Mouse (Mus musculus) kidney, adult 10 weeks (tissue): ENCODE measurements around the gene Gpr156. TPM values are rescaled to one million over a fixed set of nuclear protein-coding genes. Genes with fewer than 3 reads are reported as not detected.

Experiments
- polyA plus RNA-seq: library from polyadenylated mRNA; stranded (reverse); fragments of 350-450 nt; fragmentation: Illumina TruSeq; extraction: RNeasy Lipid Tissue Mini Kit (QIAGEN cat#74804); gene quantifications from one replicate; pipeline ENCODE4 v1.2.3, GENCODE M21; 2014; ENCODE audit warnings: low read depth, low replicate concordance

Gpr156 gene
- not detected for polyA plus RNA-seq

DNA sequence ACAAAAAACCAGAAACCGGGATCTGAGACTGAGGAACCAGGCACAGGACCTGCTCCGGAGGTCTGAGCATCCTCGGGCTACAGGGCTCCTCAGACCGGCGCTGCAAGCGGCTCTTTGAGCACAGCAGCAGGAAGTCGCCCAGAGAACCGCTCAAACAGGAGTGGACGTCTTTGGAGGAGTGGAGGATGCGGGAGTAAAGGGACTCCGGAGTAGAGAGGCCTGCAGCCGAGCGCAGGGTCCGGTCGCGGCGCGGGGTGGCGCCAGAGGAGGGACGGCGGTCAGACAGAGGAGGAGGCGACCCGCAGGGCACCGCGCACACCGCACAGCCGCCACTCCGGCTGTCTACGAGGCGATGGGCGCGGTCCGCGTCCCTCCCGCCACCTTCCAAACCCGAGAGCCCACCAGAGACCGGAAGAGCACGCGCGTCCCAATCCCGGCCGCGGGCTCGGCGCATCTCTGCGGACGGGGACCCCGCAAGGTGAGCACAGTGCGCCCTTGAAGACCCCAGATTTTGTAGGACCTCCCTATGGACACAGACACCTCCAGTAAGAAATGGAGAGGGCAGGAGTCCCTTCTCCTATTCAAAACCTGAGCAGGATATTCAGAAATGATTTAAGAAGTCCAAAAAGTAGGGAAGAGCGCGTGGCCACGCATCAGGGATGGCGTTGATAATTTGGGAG is at the start of gene Gpr156:
Gene Gpr156 (plus strand): TSS at position 359 of the 680 bp plus-strand sequence.

DNA sequence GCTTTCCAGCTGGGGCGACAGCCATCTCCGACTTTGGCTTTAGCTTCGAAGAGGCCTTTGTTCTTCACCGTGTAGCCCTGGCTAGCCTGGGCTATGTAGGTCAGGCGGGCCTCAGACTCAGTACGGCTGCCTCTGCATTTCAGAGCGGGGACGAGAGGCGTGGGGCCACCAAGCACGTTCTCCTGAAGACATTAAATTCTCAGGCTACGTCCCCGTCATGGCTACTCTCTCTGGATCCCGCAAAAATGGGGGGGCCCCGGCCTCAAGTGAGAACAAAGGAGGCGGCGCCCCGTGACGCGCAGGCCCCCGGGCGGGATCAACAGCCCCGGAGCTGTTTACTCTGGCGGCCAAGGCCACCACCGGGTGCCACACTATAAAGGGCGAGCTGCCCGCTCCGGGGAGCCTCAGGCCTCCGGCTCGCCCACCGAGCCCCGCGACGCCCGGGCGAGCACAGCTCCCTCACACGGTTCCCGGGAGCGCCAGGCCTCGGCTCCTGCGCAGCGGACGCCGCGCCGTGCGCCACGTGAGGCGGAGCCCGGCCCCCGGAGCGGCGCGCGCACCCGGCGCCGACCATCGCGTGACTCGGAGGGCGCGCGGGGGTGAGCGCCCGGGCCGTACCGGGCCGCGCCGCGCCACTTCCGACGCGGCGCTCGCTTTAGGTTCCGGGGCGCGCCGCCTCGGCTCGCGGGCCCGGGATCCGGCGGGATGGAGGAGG is 48.3 kb upstream of the Gpr156 start, which contains the start of gene Lrrc58:
Gene Lrrc58 (plus strand): TSS at position 599 of the 715 bp plus-strand sequence.

Other genes with a start within 250 kb of the Gpr156 start
- gene Fstl1, start 139.6 kb upstream of the Gpr156 start, polyA plus RNA-seq: 33.3 TPM
- gene Gm36028, start 55.4 kb upstream of the Gpr156 start, polyA plus RNA-seq: 2.3 TPM
- gene Lrrc58, start 48.1 kb upstream of the Gpr156 start, polyA plus RNA-seq: 71.7 TPM
- 58.1 TPM for gene Gsk3b, start 172.5 kb downstream of the Gpr156 start, polyA plus RNA-seq